In the genomic region with DNA sequence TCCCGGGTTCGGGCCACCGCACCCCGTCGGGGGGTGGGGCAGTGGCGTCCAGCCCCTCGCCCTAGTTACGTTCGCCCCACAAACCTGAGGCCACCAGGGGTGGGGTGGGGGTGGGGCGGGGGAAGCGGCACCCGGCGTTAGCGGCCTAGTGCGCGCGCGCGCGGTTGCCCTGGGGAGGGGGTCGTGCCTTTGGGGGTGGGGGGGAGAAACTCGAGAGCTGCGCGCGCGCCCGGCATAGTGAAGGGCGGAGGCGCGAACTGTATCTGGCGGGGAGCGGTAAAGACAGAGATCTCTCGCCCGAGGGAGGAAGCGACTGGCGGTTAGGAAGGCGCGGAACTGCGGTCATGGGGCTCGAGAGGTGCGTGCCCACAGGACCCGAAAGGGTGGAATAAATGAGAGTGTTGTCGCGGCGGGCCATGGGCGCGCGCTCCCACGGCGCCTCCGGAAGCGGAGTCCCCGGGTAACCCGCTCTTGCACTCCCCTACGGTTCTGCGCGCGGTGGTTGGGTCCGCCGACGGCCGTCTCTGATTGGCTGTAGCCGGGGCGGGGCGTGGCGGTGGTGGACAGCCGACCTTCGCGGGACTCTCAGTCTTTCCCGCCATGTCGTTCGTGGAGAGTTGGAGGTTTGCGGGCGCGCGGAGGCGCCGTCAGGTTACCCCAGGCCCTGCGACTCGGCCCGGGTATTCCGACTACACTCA, we compare ENCODE assay signal across 8 mouse cellular contexts. TPM values are rescaled to one million over a fixed set of nuclear protein-coding genes. Genes with fewer than 3 reads are reported as not detected.
DNase-seq lines count a peak whose midpoint lies in the region; ATAC-seq and TF ChIP-seq lines count a peak whose summit lies in the region.

Gene Arl6ip6, plus strand, starts transcription at position 204 of the 698 bp plus-strand sequence.

- peak; percentile 5; the same call in 1 of the 2 replicates for TF ChIP-seq EP300 in liver, embryonic 14.5 days (IDR thresholded peaks at IDR 0.05; ENCODE audit: low read depth)
- TF ChIP-seq EP300 in stomach, postnatal 0 days (optimal IDR thresholded peaks at IDR 0.05), result peak; percentile 50

- peaks cover 62% of the 10 kb centered on the region for H3K36me3 ChIP-seq in forebrain, embryonic 10.5 days (replicated peaks)
- H3K36me3 ChIP-seq in heart, embryonic 15.5 days, result peaks cover 15% of the 10 kb centered on the region
- peaks cover 17% of the 10 kb centered on the region for H3K36me3 ChIP-seq in liver, embryonic 14.5 days (replicated peaks; ENCODE audit: control insufficient read depth, insufficient read depth, low read depth)
- peaks cover 3% of the 10 kb centered on the region; the same call in 1 of the 2 replicates for H3K36me3 ChIP-seq in neural tube, embryonic 11.5 days (ENCODE audit: control insufficient read depth, insufficient read depth, low read length)
- peaks cover 3% of the 10 kb centered on the region; the same call in 1 of the 2 replicates for H3K36me3 ChIP-seq in stomach, postnatal 0 days (ENCODE audit: control insufficient read depth, insufficient read depth, low read length)

- TF ChIP-seq CTCF in liver, embryonic 14.5 days (IDR thresholded peaks at IDR 0.05; ENCODE audit: low read depth), result no peak
- no peak for TF ChIP-seq CTCF in stomach, postnatal 0 days (IDR thresholded peaks at IDR 0.05; ENCODE audit: low read depth)

- H3K4me2 ChIP-seq in heart, embryonic 15.5 days, result peak within 1 kb of the TSS; percentile 78
- peak within 1 kb of the TSS; percentile 65 for H3K4me2 ChIP-seq in liver, embryonic 14.5 days (ENCODE audit: low read depth)
- H3K4me2 ChIP-seq in neural tube, embryonic 11.5 days (ENCODE audit: low read depth), result peak within 1 kb of the TSS; percentile 60
- H3K4me2 ChIP-seq in stomach, postnatal 0 days (replicated peaks; ENCODE audit: low read depth), result peak within 1 kb of the TSS; percentile 87

- H3K9ac ChIP-seq in heart, embryonic 15.5 days, result peak within 1 kb of the TSS; percentile 84
- peak within 1 kb of the TSS; percentile 96 for H3K9ac ChIP-seq in liver, embryonic 14.5 days (replicated peaks)
- H3K9ac ChIP-seq in neural tube, embryonic 11.5 days (ENCODE audit: low read length), result peak within 1 kb of the TSS; percentile 93
- H3K9ac ChIP-seq in stomach, postnatal 0 days (ENCODE audit: low read length), result peak within 1 kb of the TSS; percentile 91

- H3K4me1 ChIP-seq in forebrain, embryonic 10.5 days, result peaks cover 28% of the 10 kb centered on the region
- H3K4me1 ChIP-seq in heart, embryonic 15.5 days (replicated peaks), result peaks cover 12% of the 10 kb centered on the region
- peaks cover 0 to 6% of the 10 kb centered on the region in 2 experiments; a peak in 3 of 4 replicates for H3K4me1 ChIP-seq in liver, embryonic 14.5 days (replicated peaks; ENCODE audit: control insufficient read depth in 2 of 2, insufficient read depth in 2 of 2, low read length in 1 of 2)
- H3K4me1 ChIP-seq in neural tube, embryonic 11.5 days (ENCODE audit: control insufficient read depth, insufficient read depth, low read length), result peaks cover 8% of the 10 kb centered on the region
- no peaks in the 10 kb centered on the region for H3K4me1 ChIP-seq in stomach, postnatal 0 days (replicated peaks; ENCODE audit: control insufficient read depth, insufficient read depth)

- H3K9me3 ChIP-seq in forebrain, embryonic 10.5 days, result no peaks in the 10 kb centered on the region
- no peaks in the 10 kb centered on the region for H3K9me3 ChIP-seq in heart, embryonic 15.5 days (replicated peaks)
- no peaks in the 10 kb centered on the region for H3K9me3 ChIP-seq in liver, embryonic 14.5 days (ENCODE audit: control insufficient read depth, low read length)
- no peaks in the 10 kb centered on the region for H3K9me3 ChIP-seq in neural tube, embryonic 11.5 days (ENCODE audit: control insufficient read depth, low read length)
- no peaks in the 10 kb centered on the region for H3K9me3 ChIP-seq in stomach, postnatal 0 days (ENCODE audit: control insufficient read depth, low read length)

- H3K27me3 ChIP-seq in forebrain, embryonic 10.5 days (ENCODE audit: poor library complexity, severe bottlenecking), result no peaks in the 10 kb centered on the region
- no peaks in the 10 kb centered on the region for H3K27me3 ChIP-seq in heart, embryonic 15.5 days
- no peaks in the 10 kb centered on the region for H3K27me3 ChIP-seq in liver, embryonic 14.5 days (ENCODE audit: control insufficient read depth, insufficient read depth, low read length)
- H3K27me3 ChIP-seq in neural tube, embryonic 11.5 days (ENCODE audit: control insufficient read depth, insufficient read depth, low read length), result no peaks in the 10 kb centered on the region
- no peaks in the 10 kb centered on the region for H3K27me3 ChIP-seq in stomach, postnatal 0 days (ENCODE audit: control insufficient read depth, insufficient read depth, low read length)

- peak; percentile 98 to 99 for DNase-seq in CD8-positive naive resting alpha-beta T cell, adult 2 months (ENCODE audit: low read depth in 2 of 2, low spot score in 2 of 2)
- peak; percentile 85 for DNase-seq in c-Kit-positive CD71-negative TER-119-negative erythroid progenitor cells, embryonic 14.5 days (ENCODE audit: low read depth)
- DNase-seq in forebrain, embryonic 10.5 days (ENCODE audit: extremely low spot score, low spot score), result peak; percentile 98
- peak; percentile 98 to 99 for DNase-seq in kidney, postnatal 25 days
- peak; percentile 84 to 87 (median 85) for DNase-seq in liver, embryonic 14.5 days (ENCODE audit: low read depth in 3 of 3, low spot score in 3 of 3)
- peak; percentile 97 for DNase-seq in neural tube, embryonic 11.5 days (ENCODE audit: low spot score)
- peak; percentile 98 for DNase-seq in stomach, postnatal 0 days (ENCODE audit: low spot score)

- peak within 1 kb of the TSS; percentile 74 for H3K4me3 ChIP-seq in forebrain, embryonic 10.5 days
- peak within 1 kb of the TSS; percentile 77 for H3K4me3 ChIP-seq in heart, embryonic 15.5 days
- peak within 1 kb of the TSS; percentile 78 to 86 for H3K4me3 ChIP-seq in liver, embryonic 14.5 days (ENCODE audit: insufficient read depth in 1 of 2, low read depth in 2 of 2, low read length in 2 of 2)
- peak within 1 kb of the TSS; percentile 78 for H3K4me3 ChIP-seq in neural tube, embryonic 11.5 days (ENCODE audit: low read depth, low read length)
- peak within 1 kb of the TSS; percentile 88 for H3K4me3 ChIP-seq in stomach, postnatal 0 days (ENCODE audit: low read depth, low read length)

- H3K27ac ChIP-seq in forebrain, embryonic 10.5 days, result peak within 1 kb of the TSS; percentile 97
- H3K27ac ChIP-seq in heart, embryonic 15.5 days, result peak within 1 kb of the TSS; percentile 99
- H3K27ac ChIP-seq in liver, embryonic 14.5 days, result peak within 1 kb of the TSS; percentile 81
- H3K27ac ChIP-seq in neural tube, embryonic 11.5 days (ENCODE audit: low read depth, low read length), result peak within 1 kb of the TSS; percentile 91
- peak within 1 kb of the TSS; percentile 98 for H3K27ac ChIP-seq in stomach, postnatal 0 days (replicated peaks)

- ATAC-seq in heart, embryonic 15.5 days (replicated peaks; ENCODE audit: insufficient number of reproducible peaks, insufficient read depth, low FRiP score, low read depth), result peak; percentile 90
- ATAC-seq in liver, embryonic 14.5 days (ENCODE audit: insufficient read depth), result peak; percentile 78
- peak; percentile 92 for ATAC-seq in neural tube, embryonic 11.5 days (ENCODE audit: insufficient read depth, low FRiP score, low TSS enrichment)
- ATAC-seq in stomach, postnatal 0 days (ENCODE audit: low FRiP score, low TSS enrichment), result peak; percentile 92

- WGBS in forebrain, embryonic 10.5 days, result under 1% methylated on average over 82 of the region's 82 CpGs
- under 1% methylated on average over 81 of the region's 82 CpGs for WGBS in heart, embryonic 15.5 days
- under 1% methylated on average over 82 of the region's 82 CpGs for WGBS in liver, embryonic 14.5 days (ENCODE audit: insufficient replicate concordance)
- under 1% methylated on average over 53 of the region's 82 CpGs for WGBS in neural tube, embryonic 11.5 days
- WGBS in stomach, postnatal 0 days, result 1% methylated on average over 63 of the region's 82 CpGs

RNA-seq across cellular contexts. Expression of gene Arl6ip6, which starts in this region (rescaled TPM):
- polyA plus RNA-seq in forebrain, embryonic 10.5 days (2016; fragmentation: Nextera tagmentation; extraction: Ambion mirVana), result 74.4 and 88.4 TPM in 2 replicates
- 26.7 and 30.5 TPM in 2 replicates for polyA plus RNA-seq in heart, embryonic 15.5 days (2015; fragmentation: Nextera tagmentation; extraction: Ambion mirVana)
- polyA plus RNA-seq in liver, embryonic 14.5 days (2012; rRNA removed), result 16.5 and 19.4 TPM in 2 replicates
- 27.5 and 32.9 TPM in 2 replicates for polyA plus RNA-seq in liver, embryonic 14.5 days (2014; fragmentation: Nextera tagmentation; extraction: Ambion mirVana)
- 59.0 and 61.9 TPM in 2 replicates for polyA plus RNA-seq in neural tube, embryonic 11.5 days (2014; fragmentation: Nextera tagmentation; extraction: Ambion mirVana)
- polyA plus RNA-seq in stomach, postnatal 0 days (2015; fragmentation: Nextera tagmentation; extraction: Ambion mirVana), result 21.8 and 22.2 TPM in 2 replicates

Comparison
In these comparisons a context has a peak if more than half of its experiments do, and no peak if none do; other contexts are left out.
1. Peak in every context shown above with its lines: DNase-seq, ATAC-seq, H3K4me3 ChIP-seq and H3K27ac ChIP-seq.